Mouse (Mus musculus) large intestine, adult 2 months (tissue): ENCODE data around the gene Negr1. TPM values are rescaled to one million over a fixed set of nuclear protein-coding genes. Genes with fewer than 3 reads are reported as not detected.
"Not testable (repeated sequence)": the region's sequence is repeated elsewhere in the genome, so short reads cannot be mapped to it uniquely, and the experiment has no call there.

Experiments used
- DNase-seq: peaks from one replicate; pipeline ENCODE4 v3.0.0-alpha.2; 2012; ENCODE audit warnings: low read depth, low spot score
- WGBS: fragments of 180-500 bp; shearing (Covaris S2); methylation state at CpG from one replicate; pipeline ENCODE4 v1.1.7; 2018; 5-methylcytosine and 5-hydroxymethylcytosine counted together
- polyA plus RNA-seq: library from polyadenylated mRNA; depleted of rRNA; stranded (reverse); fragments of >200 nt; gene quantifications from 2 replicates; pipeline ENCODE4 v1.2.3, GENCODE M21; 2012

The Negr1 gene
- polyA plus RNA-seq, 1 experiment, result 0.24 TPM

- 53% methylated on average over 2 of the region's 2 CpGs for WGBS
- no peak for DNase-seq
These were observed 407.2 kb downstream of the Negr1 start for GRCm38 (mm10) chr3:156968764-156969163.

GRCm38 (mm10) chr3:156971104-156971503 is 409.5 kb downstream of the Negr1 start:
- DNase-seq, result no peak
- WGBS, result 77% methylated on average over 2 of the region's 2 CpGs

- 60% methylated on average over 2 of the region's 2 CpGs for WGBS
- DNase-seq, result no peak
These were observed 415.2 kb downstream of the Negr1 start for GRCm38 (mm10) chr3:156976816-156977215.

- DNase-seq, result no peak
- 46% methylated on average over 11 of the region's 11 CpGs for WGBS
These were observed 418.6 kb downstream of the Negr1 start for GRCm38 (mm10) chr3:156980042-156980716.

GRCm38 (mm10) chr3:156982102-156982501 is 420.5 kb downstream of the Negr1 start:
- no peak for DNase-seq
- WGBS, result 60% methylated on average over 4 of the region's 4 CpGs

- WGBS, result 83% methylated on average over 3 of the region's 3 CpGs
- DNase-seq, result no peak
These were observed 425.5 kb downstream of the Negr1 start for GRCm38 (mm10) chr3:156987113-156987512.

- 43% methylated on average over 2 of the region's 2 CpGs for WGBS
- no peak for DNase-seq
These were observed 430.6 kb downstream of the Negr1 start for GRCm38 (mm10) chr3:156992171-156992570.

- WGBS, result 74% methylated on average over 1 of the region's 1 CpGs
- DNase-seq, result no peak
These were observed 431.2 kb downstream of the Negr1 start for GRCm38 (mm10) chr3:156992811-156993210.

- DNase-seq, result peak; percentile 42
- WGBS, result 24% methylated on average over 5 of the region's 5 CpGs
These were observed 437.7 kb downstream of the Negr1 start for GRCm38 (mm10) chr3:156999177-156999808.

- no peak for DNase-seq
- 49% methylated on average over 2 of the region's 2 CpGs for WGBS
These were observed 460.0 kb downstream of the Negr1 start for GRCm38 (mm10) chr3:157021632-157022031.

- 31% methylated on average over 6 of the region's 6 CpGs for WGBS
These were observed 463.0 kb downstream of the Negr1 start for GRCm38 (mm10) chr3:157024580-157024979.

GRCm38 (mm10) chr3:157031513-157032142 is 470.0 kb downstream of the Negr1 start:
- WGBS, result 72% methylated on average over 4 of the region's 4 CpGs

More at GRCm38 (mm10) chr3:157024580-157024979, 463.0 kb downstream of the Negr1 start:
- DNase-seq, result no peak

GRCm38 (mm10) chr3:157036016-157036415 is 474.4 kb downstream of the Negr1 start:
- DNase-seq, result no peak
- 76% methylated on average over 6 of the region's 6 CpGs for WGBS

More at GRCm38 (mm10) chr3:157031513-157032142, 470.0 kb downstream of the Negr1 start:
- DNase-seq, result no peak

- WGBS, result 46% methylated on average over 1 of the region's 1 CpGs
- no peak for DNase-seq
These were observed 475.0 kb downstream of the Negr1 start for GRCm38 (mm10) chr3:157036568-157036967.

- 73% methylated on average over 5 of the region's 5 CpGs for WGBS
- DNase-seq, result no peak
These were observed 479.0 kb downstream of the Negr1 start for GRCm38 (mm10) chr3:157040619-157041018.

- no peak for DNase-seq
These were observed 483.0 kb downstream of the Negr1 start for GRCm38 (mm10) chr3:157044565-157044964.

GRCm38 (mm10) chr3:157064438-157064837 is 502.8 kb downstream of the Negr1 start:
- WGBS, result 44% methylated on average over 2 of the region's 2 CpGs
- not testable (repeated sequence) for DNase-seq

More at GRCm38 (mm10) chr3:157044565-157044964, 483.0 kb downstream of the Negr1 start:
- WGBS, result 90% methylated on average over 2 of the region's 2 CpGs

- DNase-seq, result no peak
These were observed 504.7 kb downstream of the Negr1 start for GRCm38 (mm10) chr3:157066331-157066730.

GRCm38 (mm10) chr3:157079250-157079965 is 517.8 kb downstream of the Negr1 start:
- no peak for DNase-seq
- 63% methylated on average over 2 of the region's 2 CpGs for WGBS

GRCm38 (mm10) chr3:157079966-157080306 is 518.3 kb downstream of the Negr1 start:
- WGBS, result 46% methylated on average over 1 of the region's 1 CpGs

More at GRCm38 (mm10) chr3:157079966-157080306, 518.3 kb downstream of the Negr1 start:
- no peak for DNase-seq
